Mouse (Mus musculus) embryonic facial prominence, embryonic 11.5 days (tissue): ENCODE data around the gene Olfr356. TPM values are rescaled to one million over a fixed set of nuclear protein-coding genes. Genes with fewer than 3 reads are reported as not detected.

Experiments used
- ATAC-seq: fragments of 200-750 bp; cut with Nextera tagmentation; replicated peaks from 2 replicates; pipeline ENCODE4 v1.8.0; 2017; ENCODE audit warnings: low read depth; ENCODE audit not compliant: insufficient number of reproducible peaks, low FRiP score, low TSS enrichment
- DNase-seq: peaks from one replicate; pipeline ENCODE4 v3.0.0-alpha.2; 2015; ENCODE audit warnings: low spot score
- H3K27ac ChIP-seq: fragments of 300-500 bp; sonication (generic); replicated peaks from 2 replicates; pipeline ENCODE4 v1.5.1; 2014; ENCODE audit warnings: mild to moderate bottlenecking, low read depth, low read length, control low read depth
- H3K27me3 ChIP-seq: fragments of 300-500 bp; sonication (generic); 2 replicates; pipeline ENCODE4 v1.6.1; 2014; ENCODE audit warnings: mild to moderate bottlenecking, low read length, moderate library complexity, mixed read lengths; ENCODE audit not compliant: control insufficient read depth, insufficient read depth
- H3K36me3 ChIP-seq: fragments of 300-500 bp; sonication (generic); replicated peaks from 2 replicates; pipeline ENCODE4 v1.6.1; 2014; ENCODE audit warnings: low read depth, mild to moderate bottlenecking, low read length, moderate library complexity, mixed read lengths; ENCODE audit not compliant: control insufficient read depth, insufficient read depth
- H3K4me1 ChIP-seq: fragments of 300-500 bp; sonication (generic); 2 replicates; pipeline ENCODE4 v1.6.1; 2014; ENCODE audit warnings: low read length, mixed read lengths; ENCODE audit not compliant: control insufficient read depth, insufficient read depth
- H3K4me2 ChIP-seq: fragments of 300-500 bp; sonication (generic); 2 replicates; pipeline ENCODE4 v1.6.1; 2014; ENCODE audit warnings: low read depth, mild to moderate bottlenecking, control low read depth, low read length, moderate library complexity
- H3K4me3 ChIP-seq: fragments of 300-500 bp; sonication (generic); 2 replicates; pipeline ENCODE4 v1.5.1; 2014; ENCODE audit warnings: low read depth, low read length, control low read depth
- H3K9ac ChIP-seq: fragments of 300-500 bp; sonication (generic); replicated peaks from 2 replicates; pipeline ENCODE4 v1.6.1; 2014; ENCODE audit warnings: mild to moderate bottlenecking, control low read depth, low read length
- H3K9me3 ChIP-seq: fragments of 300-500 bp; sonication (generic); replicated peaks from 2 replicates; pipeline ENCODE4 v1.6.1; 2016; ENCODE audit warnings: mild to moderate bottlenecking, low read length, inconsistent platforms, mixed read lengths; ENCODE audit not compliant: control insufficient read depth
- WGBS: fragments of 180-500 bp; shearing (Covaris S2); extraction: QIAGEN DNeasy Blood & Tissue Kit; methylation state at CpG from one replicate; pipeline ENCODE4 v1.1.7; 2014; 5-methylcytosine and 5-hydroxymethylcytosine counted together
- polyA plus RNA-seq: library from polyadenylated mRNA; unstranded; fragments of >200 nt; fragmentation: Nextera tagmentation; extraction: Ambion mirVana; gene quantifications from 2 replicates; pipeline ENCODE4 v1.2.1, GENCODE M21; 2014

Olfr356 gene
- polyA plus RNA-seq: not detected in 2 replicates

DNA sequence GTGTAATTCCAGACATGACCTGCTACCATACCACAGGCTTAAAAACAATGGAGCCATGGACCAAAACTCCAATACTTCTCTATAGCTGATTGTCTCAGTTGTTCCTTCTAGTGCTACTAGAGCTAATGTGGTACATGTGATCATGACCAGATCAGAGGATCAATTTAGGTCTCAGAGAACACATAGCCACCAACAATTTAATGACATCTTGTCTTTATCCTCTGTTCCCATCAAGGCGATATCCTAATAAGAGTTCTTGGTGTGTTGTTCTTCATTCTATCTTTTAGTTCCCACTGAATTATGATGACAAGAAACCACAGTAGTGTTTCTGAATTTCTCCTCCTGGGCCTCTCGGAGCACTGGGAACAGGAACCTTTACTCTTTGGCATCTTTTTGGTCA is at the start of gene Olfr356:
Gene Olfr356 (plus strand): TSS at position 301 of the 400 bp plus-strand sequence.
- no peak for DNase-seq
- Histone ChIP-seq H3K4me1 (no peaks in the 10 kb centered on the region), H3K27ac (no peak within 1 kb of the TSS), H3K9ac (no peak within 1 kb of the TSS), H3K9me3 (no peaks in the 10 kb centered on the region), H3K27me3 (no peaks in the 10 kb centered on the region), H3K4me2 (no peak within 1 kb of the TSS), H3K4me3 (no peak within 1 kb of the TSS), H3K36me3 (no peaks in the 10 kb centered on the region)
- no peak for ATAC-seq
- WGBS: 84% methylated on average over 2 of the region's 2 CpGs

DNA sequence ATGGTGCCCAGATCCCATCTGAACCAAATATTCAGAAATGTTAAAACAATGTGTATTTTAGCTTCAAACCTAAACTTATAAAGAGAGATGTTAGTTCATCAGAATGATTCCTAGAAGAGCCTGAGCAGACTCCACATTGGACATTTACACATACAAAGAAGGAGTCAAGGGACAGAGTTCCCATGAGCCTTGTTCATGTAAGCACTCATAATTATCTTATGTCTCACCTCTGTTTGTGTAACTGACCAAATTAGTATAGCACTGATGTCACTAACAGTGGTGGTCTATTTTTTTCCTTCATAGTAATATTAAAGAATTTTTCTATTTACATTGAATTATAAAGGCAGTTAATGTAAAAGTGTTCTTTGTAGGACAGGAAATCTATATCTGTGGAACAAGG is 44.1 kb upstream of the Olfr356 start, which contains the start of gene Olfr353:
Gene Olfr353 (minus strand): TSS at position 101 of the 400 bp plus-strand sequence.
- Histone ChIP-seq H3K9ac (no peak within 1 kb of the TSS), H3K27ac (no peak within 1 kb of the TSS), H3K4me2 (no peak within 1 kb of the TSS), H3K36me3 (no peaks in the 10 kb centered on the region), H3K9me3 (no peaks in the 10 kb centered on the region), H3K4me1 (no peaks in the 10 kb centered on the region), H3K4me3 (no peak within 1 kb of the TSS), H3K27me3 (no peaks in the 10 kb centered on the region)
- ATAC-seq: no peak
- DNase-seq: no peak

GRCm38 (mm10) chr2:36897114-36897513 is 39.8 kb upstream of the Olfr356 start:
- no peaks in the 10 kb centered on the region for H3K9me3 ChIP-seq
- no peak overlapping the region for H3K4me3 ChIP-seq
- ATAC-seq (no peak), DNase-seq (no peak)
- H3K27me3 ChIP-seq: no peaks in the 10 kb centered on the region
- no peak overlapping the region for H3K9ac ChIP-seq
- H3K36me3 ChIP-seq: no peaks in the 10 kb centered on the region
- no peak overlapping the region for H3K4me2 ChIP-seq
- H3K4me1 ChIP-seq: no peaks in the 10 kb centered on the region
- no peak overlapping the region for H3K27ac ChIP-seq

DNA sequence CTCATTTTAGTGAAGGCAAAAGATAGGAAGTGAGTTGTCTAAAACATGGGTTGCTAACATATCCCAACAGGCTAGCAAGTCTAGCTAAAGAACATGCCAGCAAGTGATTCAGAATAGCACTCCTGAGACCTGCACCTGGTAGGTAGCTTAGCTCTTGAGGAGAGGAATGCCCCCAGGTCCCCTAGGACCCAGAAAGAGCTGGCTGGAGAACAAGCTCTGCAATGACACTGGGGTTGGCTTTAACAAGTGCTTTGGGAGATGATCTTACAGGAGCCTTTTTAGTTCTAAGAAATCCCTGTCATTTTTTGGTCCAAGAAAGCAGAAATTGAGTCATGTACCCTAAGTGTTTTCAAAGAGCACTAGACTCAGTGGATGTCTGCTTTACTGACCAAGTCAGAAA is 31.5 kb upstream of the Olfr356 start, which contains the start of gene Olfr354:
Gene Olfr354 (plus strand): TSS at position 301 of the 400 bp plus-strand sequence.
- H3K27me3 ChIP-seq: no peaks in the 10 kb centered on the region
- H3K4me3 ChIP-seq: no peak within 1 kb of the TSS
- ATAC-seq: no peak
- H3K4me1 ChIP-seq: no peaks in the 10 kb centered on the region
- H3K9ac ChIP-seq: no peak within 1 kb of the TSS
- no peak within 1 kb of the TSS for H3K4me2 ChIP-seq
- no peaks in the 10 kb centered on the region for H3K9me3 ChIP-seq
- DNase-seq: no peak
- no peak within 1 kb of the TSS for H3K27ac ChIP-seq
- no peaks in the 10 kb centered on the region for H3K36me3 ChIP-seq

DNA sequence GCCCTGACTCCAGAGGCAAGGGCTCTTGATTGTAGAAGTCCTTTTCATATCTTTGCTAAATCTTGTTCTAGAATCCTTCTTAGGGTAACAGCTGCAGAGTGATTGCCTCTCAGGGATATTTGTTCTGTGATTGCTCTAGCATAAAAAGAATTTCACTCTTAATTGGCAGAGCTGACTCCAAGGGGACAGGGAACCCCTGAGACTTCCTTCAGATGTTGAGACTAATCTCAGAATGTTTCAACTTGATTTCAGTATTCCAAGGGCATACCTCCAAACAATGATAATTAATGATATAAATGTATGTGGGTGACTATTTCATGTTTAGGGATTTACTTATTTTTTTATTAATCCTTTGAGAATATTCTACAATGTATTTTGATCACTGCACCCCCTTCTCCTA is 8.1 kb upstream of the Olfr356 start, which contains the start of gene Olfr355:
Gene Olfr355 (minus strand): TSS at position 101 of the 400 bp plus-strand sequence.
- H3K36me3 ChIP-seq: no peaks in the 10 kb centered on the region
- H3K9ac ChIP-seq: no peak within 1 kb of the TSS
- no peak within 1 kb of the TSS for H3K4me2 ChIP-seq
- ATAC-seq (no peak), DNase-seq (no peak)
- no peaks in the 10 kb centered on the region for H3K4me1 ChIP-seq
- H3K27me3 ChIP-seq: no peaks in the 10 kb centered on the region
- no peak within 1 kb of the TSS for H3K4me3 ChIP-seq
- no peak within 1 kb of the TSS for H3K27ac ChIP-seq
- no peaks in the 10 kb centered on the region for H3K9me3 ChIP-seq

Other genes with a start within 250 kb of the Olfr356 start
- not detected in 2 replicates for gene Olfr347, start 205.2 kb upstream of the Olfr356 start, polyA plus RNA-seq
- not detected in 2 replicates for gene Olfr348, start 152.8 kb upstream of the Olfr356 start, polyA plus RNA-seq
- gene Olfr50, start 146.6 kb upstream of the Olfr356 start, polyA plus RNA-seq: not detected in 2 replicates
- gene Olfr3, start 120.1 kb upstream of the Olfr356 start, polyA plus RNA-seq: not detected in 2 replicates
- not detected in 2 replicates for gene Olfr350, start 90.8 kb upstream of the Olfr356 start, polyA plus RNA-seq
- not detected in 2 replicates for gene Olfr351, start 74.5 kb upstream of the Olfr356 start, polyA plus RNA-seq
- not detected in 2 replicates for gene Olfr352, start 68.7 kb upstream of the Olfr356 start, polyA plus RNA-seq
- gene Olfr353, start 44.2 kb upstream of the Olfr356 start, polyA plus RNA-seq: not detected in 2 replicates
- gene Olfr354, start 31.4 kb upstream of the Olfr356 start, polyA plus RNA-seq: not detected in 2 replicates
- gene Olfr355, start 8.2 kb upstream of the Olfr356 start, polyA plus RNA-seq: not detected in 2 replicates
- not detected in 2 replicates for gene Olfr357, start 56.7 kb downstream of the Olfr356 start, polyA plus RNA-seq
- not detected in 2 replicates for gene Olfr358, start 72.2 kb downstream of the Olfr356 start, polyA plus RNA-seq
- not detected in 2 replicates for gene Olfr360, start 128.6 kb downstream of the Olfr356 start, polyA plus RNA-seq
- not detected in 2 replicates for gene Olfr361, start 152.2 kb downstream of the Olfr356 start, polyA plus RNA-seq
- gene Olfr362, start 180.8 kb downstream of the Olfr356 start, polyA plus RNA-seq: not detected in 2 replicates
- not detected in 2 replicates for gene Olfr364-ps1, start 202.2 kb downstream of the Olfr356 start, polyA plus RNA-seq